Mouse (Mus musculus): ENCODE measurements at regions not wholly inside any gene's neighbourhood (a gene's known extent, or its start where the extent isn't known, plus 50 kb on each side); places are given as distances from the start of the nearest gene placed in this dataset.

- no peak for TF ChIP-seq POLR2A (IDR thresholded peaks at IDR 0.05; ENCODE audit: borderline replicate concordance, extremely low read depth, low read depth, low read length)
- TF ChIP-seq CTCF (IDR thresholded peaks at IDR 0.05; ENCODE audit: insufficient read depth, low read length) = no peak
Observed at GRCm38 (mm10) chr16:5549026-5549425, 293.2 kb upstream of the Eef2kmt start.
